Mouse (Mus musculus): ENCODE data around the gene Polr2e. TPM values are rescaled to one million over a fixed set of nuclear protein-coding genes. Genes with fewer than 3 reads are reported as not detected.
A peak's percentile ranks its signal among the peaks of the same experiment; 100 is the strongest.

Gene Polr2e
- 241 and 251 TPM in 2 replicates for polyA plus RNA-seq (2016; fragmentation: Nextera tagmentation; extraction: Ambion mirVana)

DNA sequence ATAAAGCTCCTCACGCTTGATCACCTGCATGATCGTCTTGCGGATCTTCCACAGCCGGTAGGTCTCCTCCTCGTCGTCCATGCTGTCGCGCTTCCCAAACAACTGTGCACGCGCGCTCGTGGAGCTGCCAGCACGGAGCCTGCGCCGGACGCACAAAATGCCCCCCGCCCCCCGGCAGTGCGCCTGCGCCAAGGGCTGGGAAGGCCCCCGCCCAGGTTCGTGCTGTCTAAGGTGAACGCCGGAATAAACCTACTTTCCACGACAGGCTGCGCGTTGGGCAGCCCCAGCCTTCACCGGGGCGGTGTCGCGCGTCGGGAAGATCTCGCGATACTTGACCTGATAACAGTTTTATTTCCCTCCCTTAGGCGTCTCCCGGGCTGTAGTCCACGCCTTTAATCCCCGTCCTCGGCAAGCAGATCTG, at the start of gene Polr2e:
Gene Polr2e (minus strand): TSS at position 237 of the 421 bp plus-strand sequence.
- Histone ChIP-seq H3K4me3 (replicated peaks) (peak within 1 kb of the TSS; percentile 82), H3K4me2 (peak within 1 kb of the TSS; percentile 89), H3K27me3 (no peaks in the 10 kb centered on the region), H3K4me1 (replicated peaks) (peaks cover 13% of the 10 kb centered on the region), H3K27ac (0 out of 2 replicates have a peak within 1 kb of the TSS, but pooled peaks have one; percentile 29), H3K9me3 (no peaks in the 10 kb centered on the region), H3K36me3 (peaks cover 38% of the 10 kb centered on the region), H3K9ac (replicated peaks) (peak within 1 kb of the TSS; percentile 84)
- peak; percentile 94 for ATAC-seq (ENCODE audit: insufficient number of reproducible peaks, insufficient read depth, low FRiP score, low TSS enrichment, low read depth)
- under 1% methylated on average over 40 of the region's 40 CpGs for WGBS

DNA sequence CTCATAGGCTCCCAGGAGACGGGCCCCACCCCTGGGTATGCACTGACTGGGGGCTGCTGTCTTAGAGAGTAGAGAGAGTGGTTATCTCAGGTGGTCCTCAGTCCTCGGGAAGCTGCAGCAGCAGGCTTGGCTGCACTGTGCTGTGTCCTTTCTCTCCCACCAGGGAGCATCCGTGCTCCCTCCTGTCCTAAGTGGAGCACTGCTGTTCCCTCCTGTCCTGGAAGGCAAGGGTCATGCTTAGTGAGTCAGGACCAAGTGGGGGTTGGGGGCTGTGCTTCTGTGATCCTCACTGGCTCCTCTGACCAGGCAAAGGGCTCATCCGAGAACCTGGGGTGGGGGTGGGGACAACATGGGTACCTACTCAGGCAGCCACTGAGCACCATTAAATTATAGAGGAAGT, 49.6 kb upstream of the Polr2e start:
- no peak overlapping the region for H3K9ac ChIP-seq (replicated peaks)
- 42% methylated on average over 4 of the region's 4 CpGs for WGBS
- H3K4me3 ChIP-seq (replicated peaks) = no peak overlapping the region
- no peak overlapping the region for H3K27ac ChIP-seq
- no peak overlapping the region for H3K4me2 ChIP-seq
- H3K27me3 ChIP-seq = no peaks in the 10 kb centered on the region
- no peaks in the 10 kb centered on the region for H3K4me1 ChIP-seq (replicated peaks)
- H3K9me3 ChIP-seq = no peaks in the 10 kb centered on the region
- peaks cover 18% of the 10 kb centered on the region for H3K36me3 ChIP-seq
- ATAC-seq (ENCODE audit: insufficient number of reproducible peaks, insufficient read depth, low FRiP score, low TSS enrichment, low read depth) = no peak

DNA sequence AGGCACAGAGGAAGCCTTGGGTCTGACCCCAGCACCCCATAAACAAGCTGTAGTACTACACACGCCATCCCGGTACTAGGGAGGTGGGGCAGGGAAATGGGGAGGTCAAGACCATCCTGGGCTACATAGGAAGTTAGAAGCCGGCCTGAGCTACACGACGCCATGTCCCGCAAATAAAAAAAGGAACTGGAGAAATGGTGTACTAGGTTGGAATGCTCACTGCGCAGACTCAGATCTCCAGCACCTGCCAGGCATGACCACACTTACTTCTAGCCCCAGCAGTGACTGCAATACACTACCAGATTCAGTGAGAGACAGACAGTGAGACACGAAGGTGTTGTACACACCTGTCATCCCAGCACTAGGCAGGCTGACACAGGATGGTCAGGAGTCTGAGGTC, 47.9 kb upstream of the Polr2e start:
- 87% methylated on average over 8 of the region's 8 CpGs for WGBS
- Histone ChIP-seq H3K4me3 (replicated peaks) (no peak overlapping the region), H3K27ac (no peak overlapping the region), H3K27me3 (no peaks in the 10 kb centered on the region), H3K9me3 (no peaks in the 10 kb centered on the region), H3K4me2 (no peak overlapping the region), H3K36me3 (peaks cover 35% of the 10 kb centered on the region), H3K9ac (replicated peaks) (peak overlapping the region; percentile 34; the same call in 1 of the 2 replicates), H3K4me1 (replicated peaks) (no peaks in the 10 kb centered on the region)
- no peak for ATAC-seq (ENCODE audit: insufficient number of reproducible peaks, insufficient read depth, low FRiP score, low TSS enrichment, low read depth)

DNA sequence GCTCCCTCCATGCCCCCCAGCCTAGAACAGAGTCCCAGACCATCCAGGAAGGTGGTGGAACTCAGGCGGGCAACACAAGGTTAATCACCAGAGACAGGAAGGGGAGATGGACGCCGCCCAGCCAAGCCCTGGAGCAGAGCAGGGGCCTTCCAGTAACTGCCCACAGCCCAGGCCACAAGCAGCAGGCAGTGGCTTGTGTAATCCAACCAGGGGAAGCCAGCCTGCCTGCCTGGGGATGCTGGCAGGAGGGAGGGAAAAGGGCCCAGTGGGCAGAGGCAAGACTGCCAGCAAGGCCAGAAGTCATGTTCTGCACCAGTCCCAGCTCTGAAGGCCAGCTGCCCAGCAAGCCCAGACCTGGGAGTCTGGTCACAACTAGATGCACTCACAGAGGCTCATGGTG, 47.3 kb upstream of the Polr2e start:
- Histone ChIP-seq H3K27ac (0 out of 2 replicates have a peak overlapping the region, but pooled peaks have one; percentile 17), H3K4me1 (replicated peaks) (no peaks in the 10 kb centered on the region), H3K4me2 (no peak overlapping the region), H3K4me3 (replicated peaks) (no peak overlapping the region), H3K9me3 (no peaks in the 10 kb centered on the region), H3K36me3 (peaks cover 38% of the 10 kb centered on the region), H3K9ac (replicated peaks) (peak overlapping the region; percentile 34; the same call in 1 of the 2 replicates), H3K27me3 (no peaks in the 10 kb centered on the region)
- WGBS = 70% methylated on average over 3 of the region's 3 CpGs
- ATAC-seq (ENCODE audit: insufficient number of reproducible peaks, insufficient read depth, low FRiP score, low TSS enrichment, low read depth) = no peak

DNA sequence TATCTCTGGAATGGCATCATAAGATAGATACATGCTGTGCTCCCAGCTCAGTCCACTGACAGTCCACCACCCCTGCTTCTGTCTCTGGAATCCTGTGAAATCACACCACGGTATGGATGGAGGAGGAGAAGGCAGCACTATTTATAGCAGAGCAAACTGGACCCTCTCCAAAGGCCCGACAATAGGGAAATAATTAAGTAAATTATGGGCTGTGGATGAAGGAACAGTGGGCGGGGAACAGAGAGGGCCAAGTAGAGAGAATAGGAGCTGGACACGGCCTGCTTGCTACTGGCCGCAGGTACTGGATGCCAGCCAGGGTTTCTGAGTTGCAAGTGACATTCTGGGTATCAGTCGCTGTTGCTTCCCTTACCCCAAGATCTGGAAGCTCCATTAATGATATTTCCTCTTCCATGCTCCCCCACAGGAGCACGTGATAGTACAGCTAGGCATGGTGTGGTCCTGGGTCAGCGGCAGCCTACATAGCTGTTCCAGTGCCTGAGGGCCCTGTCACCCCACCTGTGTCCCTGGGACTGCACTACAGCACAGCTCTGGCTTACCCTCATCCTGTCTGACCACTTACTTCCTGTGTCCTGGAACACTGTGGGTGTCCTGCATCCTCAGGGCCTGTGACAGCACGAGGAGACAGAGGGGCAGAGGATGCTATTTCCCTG, 45.4 kb upstream of the Polr2e start:
- no peak overlapping the region for H3K4me2 ChIP-seq
- WGBS = 83% methylated on average over 9 of the region's 9 CpGs
- H3K4me3 ChIP-seq (replicated peaks) = no peak overlapping the region
- peaks cover 54% of the 10 kb centered on the region for H3K36me3 ChIP-seq
- H3K9ac ChIP-seq (replicated peaks) = no peak overlapping the region
- H3K9me3 ChIP-seq = no peaks in the 10 kb centered on the region
- no peak overlapping the region for H3K27ac ChIP-seq
- no peak for ATAC-seq (ENCODE audit: insufficient number of reproducible peaks, insufficient read depth, low FRiP score, low TSS enrichment, low read depth)
- no peaks in the 10 kb centered on the region for H3K4me1 ChIP-seq (replicated peaks)
- no peaks in the 10 kb centered on the region for H3K27me3 ChIP-seq

DNA sequence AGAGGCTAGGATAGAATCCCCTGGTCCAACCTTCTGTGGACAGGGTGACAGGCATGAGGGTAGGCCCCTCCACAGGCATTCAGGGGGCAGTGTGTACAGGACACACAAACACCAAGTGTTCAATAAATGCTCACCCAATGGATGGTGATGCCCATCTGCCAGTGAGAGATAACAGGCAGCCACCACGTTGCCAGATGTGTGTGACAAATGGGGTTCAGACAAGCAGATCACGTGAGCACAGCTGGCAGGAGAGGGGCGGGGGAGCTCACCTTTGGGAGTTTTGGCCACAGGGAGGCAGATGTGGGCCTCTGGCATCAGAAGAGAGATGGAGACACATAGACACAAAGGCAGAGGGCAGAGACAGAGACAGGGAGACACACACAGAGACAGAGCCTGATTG, 41.5 kb upstream of the Polr2e start:
- WGBS = 75% methylated on average over 3 of the region's 3 CpGs
- Histone ChIP-seq H3K4me2 (no peak overlapping the region), H3K36me3 (peaks cover 72% of the 10 kb centered on the region), H3K9me3 (no peaks in the 10 kb centered on the region), H3K4me1 (replicated peaks) (no peaks in the 10 kb centered on the region), H3K27me3 (no peaks in the 10 kb centered on the region), H3K4me3 (replicated peaks) (no peak overlapping the region), H3K9ac (replicated peaks) (no peak overlapping the region), H3K27ac (no peak overlapping the region)
- no peak for ATAC-seq (ENCODE audit: insufficient number of reproducible peaks, insufficient read depth, low FRiP score, low TSS enrichment, low read depth)

DNA sequence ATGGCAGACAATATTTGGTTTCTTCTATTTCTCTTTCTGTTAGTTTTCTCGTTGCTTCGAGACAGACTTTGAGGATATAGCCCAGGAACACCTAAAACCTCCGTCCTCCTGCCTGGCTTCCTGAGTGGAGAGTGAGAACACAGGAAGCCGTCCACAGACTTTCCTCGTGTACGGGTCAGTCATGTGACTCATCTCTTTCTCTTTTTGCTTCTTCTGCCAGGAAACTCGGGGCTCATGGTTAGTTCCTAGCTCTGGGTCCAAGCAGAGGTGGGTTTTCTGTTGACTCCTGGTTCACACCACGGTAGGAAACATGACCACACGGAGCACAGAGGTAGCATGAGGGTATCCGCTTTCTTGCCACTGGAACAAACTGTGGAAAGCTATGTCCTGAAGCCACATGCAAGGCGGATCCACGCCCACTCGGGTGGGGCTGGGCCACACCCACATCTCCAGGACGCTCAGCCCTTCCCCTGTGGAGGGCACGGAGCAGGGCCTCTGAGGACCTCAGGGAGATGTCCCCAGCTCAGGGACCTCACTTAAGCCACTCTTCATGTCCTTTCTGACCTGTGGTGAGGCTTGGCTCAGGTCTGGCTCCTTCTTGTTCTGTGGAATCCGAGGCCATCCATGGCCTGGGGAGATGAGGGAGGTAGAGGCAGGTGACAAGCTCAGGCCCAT, 40.9 kb upstream of the Polr2e start:
- Histone ChIP-seq H3K4me2 (no peak overlapping the region), H3K9me3 (no peaks in the 10 kb centered on the region), H3K36me3 (peaks cover 72% of the 10 kb centered on the region), H3K27me3 (no peaks in the 10 kb centered on the region), H3K4me3 (replicated peaks) (no peak overlapping the region), H3K4me1 (replicated peaks) (peaks cover 2% of the 10 kb centered on the region), H3K27ac (no peak overlapping the region), H3K9ac (replicated peaks) (no peak overlapping the region)
- WGBS = 81% methylated on average over 16 of the region's 16 CpGs
- ATAC-seq (ENCODE audit: insufficient number of reproducible peaks, insufficient read depth, low FRiP score, low TSS enrichment, low read depth) = no peak

DNA sequence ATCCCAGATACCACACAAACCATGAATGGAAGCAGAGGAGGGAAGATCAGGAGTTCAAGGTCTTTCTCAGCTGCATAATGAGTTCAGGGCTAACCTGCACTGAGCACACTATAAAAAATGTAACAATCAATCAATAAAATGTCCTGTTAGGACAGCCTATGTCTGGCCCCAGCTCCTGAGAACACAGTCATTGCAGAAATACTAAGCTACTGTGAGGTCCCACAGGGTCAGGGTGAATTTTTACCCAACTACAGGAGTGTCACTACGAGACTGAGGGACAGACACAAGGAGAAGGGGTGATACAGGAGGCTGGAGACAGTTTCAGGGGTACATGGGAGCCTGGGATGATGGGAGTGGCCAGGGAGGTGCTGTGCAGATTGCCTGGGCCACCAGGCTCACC, 38.8 kb upstream of the Polr2e start:
- ATAC-seq (ENCODE audit: insufficient number of reproducible peaks, insufficient read depth, low FRiP score, low TSS enrichment, low read depth) = no peak
- no peak overlapping the region for H3K4me3 ChIP-seq (replicated peaks)
- WGBS = 88% methylated on average over 1 of the region's 1 CpGs
- peaks cover 10% of the 10 kb centered on the region for H3K4me1 ChIP-seq (replicated peaks)
- H3K9me3 ChIP-seq = no peaks in the 10 kb centered on the region
- H3K4me2 ChIP-seq = no peak overlapping the region
- no peaks in the 10 kb centered on the region for H3K27me3 ChIP-seq
- H3K9ac ChIP-seq (replicated peaks) = no peak overlapping the region
- peaks cover 53% of the 10 kb centered on the region for H3K36me3 ChIP-seq
- no peak overlapping the region for H3K27ac ChIP-seq

DNA sequence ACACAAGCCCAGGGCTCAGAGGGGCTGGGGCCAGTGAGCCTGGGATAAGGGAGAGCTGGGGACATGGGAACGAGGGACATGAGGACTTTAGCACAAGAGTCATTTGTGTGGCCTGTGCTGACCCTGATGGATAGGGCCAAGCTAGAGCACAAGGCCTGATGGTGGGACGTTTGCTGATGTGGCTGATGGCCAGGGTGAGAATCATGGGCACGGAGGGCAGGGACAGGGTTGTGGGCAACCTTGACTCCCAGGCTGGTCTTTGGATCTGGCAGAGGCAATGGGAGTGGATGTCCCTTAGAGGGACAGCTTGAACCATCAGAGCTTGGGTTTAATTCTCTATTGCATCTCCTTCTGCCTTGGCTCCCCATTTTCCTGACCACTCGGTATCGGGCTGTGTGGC, 37.7 kb upstream of the Polr2e start:
- H3K27me3 ChIP-seq = no peaks in the 10 kb centered on the region
- H3K9ac ChIP-seq (replicated peaks) = no peak overlapping the region
- no peaks in the 10 kb centered on the region for H3K9me3 ChIP-seq
- peaks cover 42% of the 10 kb centered on the region for H3K36me3 ChIP-seq
- H3K4me1 ChIP-seq (replicated peaks) = peaks cover 10% of the 10 kb centered on the region
- 90% methylated on average over 5 of the region's 5 CpGs for WGBS
- ATAC-seq (ENCODE audit: insufficient number of reproducible peaks, insufficient read depth, low FRiP score, low TSS enrichment, low read depth) = no peak
- no peak overlapping the region for H3K4me3 ChIP-seq (replicated peaks)
- H3K4me2 ChIP-seq = no peak overlapping the region
- H3K27ac ChIP-seq = no peak overlapping the region

DNA sequence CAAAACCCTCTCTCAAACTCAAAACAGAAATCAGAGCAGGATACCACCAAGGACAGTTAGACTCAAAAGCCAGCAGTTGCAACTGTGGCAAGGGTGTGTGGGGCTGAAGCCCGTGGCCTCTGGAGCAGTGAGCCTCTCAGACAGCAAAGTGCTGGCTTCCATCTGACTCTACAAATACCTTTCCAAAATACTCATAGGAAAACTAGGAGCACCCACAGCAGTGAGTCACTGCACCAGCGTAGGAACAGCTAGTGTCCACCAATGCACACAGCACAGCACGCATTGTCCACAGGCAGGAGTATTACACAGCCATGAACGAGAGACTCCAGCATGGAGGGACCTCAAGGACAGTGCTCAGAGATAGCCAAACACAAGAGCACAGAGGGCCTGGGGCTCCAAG, 36.8 kb upstream of the Polr2e start:
- no peak overlapping the region for H3K9ac ChIP-seq (replicated peaks)
- H3K4me2 ChIP-seq = no peak overlapping the region
- 96% methylated on average over 4 of the region's 4 CpGs for WGBS
- H3K4me1 ChIP-seq (replicated peaks) = peaks cover 17% of the 10 kb centered on the region
- no peak overlapping the region for H3K4me3 ChIP-seq (replicated peaks)
- H3K36me3 ChIP-seq = peaks cover 33% of the 10 kb centered on the region
- ATAC-seq (ENCODE audit: insufficient number of reproducible peaks, insufficient read depth, low FRiP score, low TSS enrichment, low read depth) = no peak
- H3K27ac ChIP-seq = no peak overlapping the region
- H3K9me3 ChIP-seq = no peaks in the 10 kb centered on the region
- H3K27me3 ChIP-seq = no peaks in the 10 kb centered on the region

DNA sequence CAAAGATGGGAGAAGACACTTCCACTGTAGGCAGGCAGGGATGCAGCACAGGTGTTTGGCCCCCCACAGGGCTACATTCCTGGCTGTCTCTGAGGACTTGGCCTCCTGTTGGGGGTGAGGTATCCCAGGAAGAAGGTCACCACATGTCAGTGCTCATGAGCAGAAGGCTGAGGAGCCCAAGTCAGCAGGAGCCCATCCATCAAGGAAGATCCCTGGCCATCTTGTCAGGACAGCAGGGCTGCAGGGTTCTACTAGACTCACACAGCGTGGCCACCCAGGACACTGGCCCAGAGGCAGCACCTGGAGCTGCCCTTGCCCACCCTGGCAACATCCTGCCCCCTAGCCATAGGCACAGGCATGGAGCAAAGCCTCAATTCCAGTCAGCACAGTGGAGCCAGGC, 36.3 kb upstream of the Polr2e start:
- 30% methylated on average over 1 of the region's 1 CpGs for WGBS
- Histone ChIP-seq H3K9ac (replicated peaks) (no peak overlapping the region), H3K9me3 (no peaks in the 10 kb centered on the region), H3K4me2 (no peak overlapping the region), H3K4me3 (replicated peaks) (no peak overlapping the region), H3K4me1 (replicated peaks) (peaks cover 20% of the 10 kb centered on the region), H3K36me3 (peaks cover 28% of the 10 kb centered on the region), H3K27ac (no peak overlapping the region), H3K27me3 (no peaks in the 10 kb centered on the region)
- no peak for ATAC-seq (ENCODE audit: insufficient number of reproducible peaks, insufficient read depth, low FRiP score, low TSS enrichment, low read depth)

All from limb, embryonic 12.5 days (tissue).